Mouse (Mus musculus) adrenal gland, adult 8-10 months (tissue): ENCODE measurements around the gene Palm3. TPM values are rescaled to one million over a fixed set of nuclear protein-coding genes. Genes with fewer than 3 reads are reported as not detected.
A peak's percentile ranks its signal among the peaks of the same experiment; 100 is the strongest.
"Not testable (repeated sequence)": the region's sequence is repeated elsewhere in the genome, so short reads cannot be mapped to it uniquely, and the experiment has no call there.

Experiments
- DNase-seq: peaks from one replicate; pipeline ENCODE4 v3.0.0; 2022
- total RNA-seq, 4 experiments: library from RNA; stranded (reverse); gene quantifications; 2 replicates each; pipeline ENCODE4 v1.2.4; 2022

Palm3 gene
- total RNA-seq, 4 experiments from 2014 or later: 0.70 to 3.9 (median 2.3) TPM

GRCm38 (mm10) chr8:83998231-83999056 is 22.8 kb upstream of the Palm3 start:
- DNase-seq: no peak

GRCm38 (mm10) chr8:83999057-83999705 is 22.1 kb upstream of the Palm3 start:
- no peak for DNase-seq

- no peak for DNase-seq
Observed at GRCm38 (mm10) chr8:83999825-84000224, 21.4 kb upstream of the Palm3 start.

GRCm38 (mm10) chr8:84001281-84002000 is 19.8 kb upstream of the Palm3 start, which contains the start of gene 1700067K01Rik:
Gene 1700067K01Rik, plus strand, starts transcription at chr8:84001502.
- DNase-seq: no peak

- DNase-seq: no peak
Observed at GRCm38 (mm10) chr8:84002957-84003611, 18.2 kb upstream of the Palm3 start.

- DNase-seq: no peak
Observed at GRCm38 (mm10) chr8:84003612-84004246, 17.5 kb upstream of the Palm3 start.

- peak; percentile 95 for DNase-seq
Observed at GRCm38 (mm10) chr8:84004533-84005201, 16.6 kb upstream of the Palm3 start.

GRCm38 (mm10) chr8:84005502-84005901 is 15.8 kb upstream of the Palm3 start:
- not testable (repeated sequence) for DNase-seq

GRCm38 (mm10) chr8:84008362-84008761 is 12.9 kb upstream of the Palm3 start:
- no peak for DNase-seq

GRCm38 (mm10) chr8:84009876-84010275 is 11.4 kb upstream of the Palm3 start:
- peak; percentile 75 for DNase-seq

GRCm38 (mm10) chr8:84010625-84011611 is 10.4 kb upstream of the Palm3 start:
- DNase-seq: no peak

- no peak for DNase-seq
Observed at GRCm38 (mm10) chr8:84011705-84012498, 9.4 kb upstream of the Palm3 start, which contains the start of gene 2210011C24Rik. Gene 2210011C24Rik, minus strand, starts transcription at chr8:84012171.

- DNase-seq: no peak
Observed at GRCm38 (mm10) chr8:84012499-84013165, 8.6 kb upstream of the Palm3 start.

GRCm38 (mm10) chr8:84015833-84016232 is 5.4 kb upstream of the Palm3 start:
- no peak for DNase-seq

GRCm38 (mm10) chr8:84019738-84020137 is 1.5 kb upstream of the Palm3 start:
- DNase-seq: no peak

GRCm38 (mm10) chr8:84021569-84021968 is 298 bp downstream of the Palm3 start:
- no peak for DNase-seq

- no peak for DNase-seq
Observed at GRCm38 (mm10) chr8:84023085-84023484, 1.8 kb downstream of the Palm3 start.

- no peak for DNase-seq
Observed at GRCm38 (mm10) chr8:84023631-84024030, 2.4 kb downstream of the Palm3 start.

GRCm38 (mm10) chr8:84024171-84024570 is 2.9 kb downstream of the Palm3 start:
- DNase-seq: no peak
